Mouse (Mus musculus): ENCODE measurements around the gene Ccdc183.

Gene Ccdc183

GRCm38 (mm10) chr2:25577951-25578795 is 39.3 kb downstream of the Ccdc183 start:
- no peak for DNase-seq (ENCODE audit: low read depth, low spot score)

DNA sequence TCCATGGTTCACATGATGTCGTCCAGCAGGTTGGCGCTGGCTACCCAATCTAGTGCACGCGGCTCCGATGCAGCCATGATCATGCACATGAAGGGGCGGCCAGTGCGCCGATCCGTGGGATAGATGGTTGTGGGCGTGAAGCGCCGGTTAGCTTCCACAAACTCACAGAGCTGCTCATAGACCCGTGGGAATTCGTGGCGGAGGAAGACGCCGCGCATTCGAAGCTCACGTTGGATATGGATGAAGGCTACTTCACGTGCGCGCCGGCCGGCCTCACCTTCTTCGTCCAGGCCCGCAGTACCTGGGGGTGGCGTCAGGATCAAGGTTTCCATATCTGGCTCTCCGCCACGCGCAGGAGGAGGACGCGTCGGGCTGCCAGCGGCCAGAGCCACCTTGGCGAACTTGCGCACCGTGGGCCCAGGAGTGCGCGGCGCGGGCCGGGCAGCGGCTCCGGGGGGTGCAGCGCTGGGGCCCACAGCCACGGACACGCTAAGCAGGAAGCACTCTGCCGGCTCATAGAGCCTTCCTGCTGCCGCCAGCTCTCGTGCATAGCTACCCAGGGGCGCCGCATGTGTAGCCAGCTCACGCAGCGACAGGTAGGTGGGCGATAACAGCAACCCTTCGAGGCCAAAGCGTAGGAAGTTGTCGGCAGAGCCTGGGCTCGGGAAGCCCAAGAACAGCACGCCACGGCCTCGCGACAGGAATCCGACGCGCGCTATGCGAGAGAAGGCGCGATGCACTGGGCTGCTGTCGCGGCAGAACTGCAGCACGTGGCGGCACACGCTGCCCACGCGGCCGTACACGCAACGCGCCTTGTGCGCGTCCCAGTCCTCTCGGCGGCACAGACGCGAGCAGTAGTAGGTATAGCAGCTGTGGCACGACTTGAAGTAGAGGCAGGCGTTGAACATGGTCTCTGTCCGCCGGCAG is 40.2 kb downstream of the Ccdc183 start:
- no peak for DNase-seq (ENCODE audit: low read depth, low spot score)

GRCm38 (mm10) chr2:25576028-25576850 is 41.2 kb downstream of the Ccdc183 start:
- no peak for DNase-seq (ENCODE audit: low read depth, low spot score)

- peak; percentile 78 for DNase-seq (ENCODE audit: low read depth, low spot score)
Observed at GRCm38 (mm10) chr2:25575432-25576027, 41.9 kb downstream of the Ccdc183 start.

GRCm38 (mm10) chr2:25574579-25575431 is 42.7 kb downstream of the Ccdc183 start, which contains the start of the genes Mamdc4 and Phpt1:
Gene Mamdc4 (minus strand): TSS chr2:25574845.
Gene Phpt1 (minus strand): TSS chr2:25575224.
- DNase-seq (ENCODE audit: low read depth, low spot score) = peak; percentile 98

DNA sequence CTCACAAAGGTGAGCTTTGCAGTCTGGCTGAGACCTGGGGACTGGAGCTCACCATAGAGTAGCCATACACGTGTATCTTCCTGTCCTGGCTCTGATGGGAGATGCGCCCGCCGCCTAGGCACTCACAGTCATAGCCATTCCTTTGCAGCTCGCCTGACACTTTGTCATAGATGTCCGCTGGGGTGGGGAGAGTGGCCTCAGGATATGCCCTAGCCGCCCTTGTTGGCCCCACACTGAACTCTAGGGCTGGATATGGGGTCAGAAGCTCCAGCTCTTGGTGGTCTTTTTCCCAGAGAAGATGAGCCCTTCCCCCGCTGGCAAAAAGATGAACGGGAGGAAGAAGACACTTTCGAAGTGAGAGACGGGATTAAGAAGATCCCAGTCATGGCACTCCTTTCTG is 43.3 kb downstream of the Ccdc183 start:
- DNase-seq (ENCODE audit: low read depth, low spot score) = no peak

GRCm38 (mm10) chr2:25573068-25573467 is 44.4 kb downstream of the Ccdc183 start:
- DNase-seq (ENCODE audit: low read depth, low spot score) = no peak

DNA sequence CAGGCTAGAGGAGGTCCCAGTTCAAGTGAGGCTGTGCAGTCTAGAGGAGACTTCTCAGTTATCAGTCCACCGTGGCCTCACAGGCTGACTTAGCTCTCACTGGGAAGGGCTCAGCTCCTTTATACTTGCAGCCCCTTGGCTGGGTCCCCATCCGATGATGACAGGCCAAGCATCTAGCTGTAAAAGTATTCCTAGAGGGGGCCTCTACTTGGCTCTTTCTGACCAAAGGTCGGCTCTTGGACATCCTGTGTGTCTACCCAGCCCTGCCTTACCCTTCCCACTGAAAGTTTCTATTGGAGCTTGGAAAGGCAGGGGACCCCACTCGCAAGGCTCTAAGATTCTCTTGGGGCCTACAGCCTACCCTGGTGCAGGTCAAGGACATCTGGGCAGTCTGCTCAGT is 46.3 kb downstream of the Ccdc183 start:
- DNase-seq (ENCODE audit: low read depth, low spot score) = no peak

DNA sequence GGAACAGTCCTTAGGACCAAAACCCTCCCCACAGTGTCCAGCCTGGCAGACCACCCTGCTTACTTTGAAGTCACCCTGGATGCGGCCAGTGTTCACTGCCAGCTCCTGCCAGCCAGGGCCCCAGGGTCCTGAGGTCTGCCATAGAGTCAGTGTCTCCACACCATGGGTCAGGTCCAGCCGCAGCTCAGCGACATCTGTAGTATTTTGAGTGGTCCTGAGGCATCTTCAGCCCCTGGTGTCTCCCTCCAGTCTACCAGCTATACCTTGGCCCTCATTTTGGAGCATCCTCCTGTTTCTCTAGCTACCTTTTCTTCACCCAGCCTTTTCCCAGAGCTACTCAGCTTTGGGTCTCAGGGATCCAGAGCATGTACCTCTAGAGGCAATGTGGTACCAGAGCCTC is 48.2 kb downstream of the Ccdc183 start:
- DNase-seq (ENCODE audit: low read depth, low spot score) = no peak

GRCm38 (mm10) chr2:25568473-25569019 is 48.9 kb downstream of the Ccdc183 start:
- DNase-seq (ENCODE audit: low read depth, low spot score) = no peak

DNA sequence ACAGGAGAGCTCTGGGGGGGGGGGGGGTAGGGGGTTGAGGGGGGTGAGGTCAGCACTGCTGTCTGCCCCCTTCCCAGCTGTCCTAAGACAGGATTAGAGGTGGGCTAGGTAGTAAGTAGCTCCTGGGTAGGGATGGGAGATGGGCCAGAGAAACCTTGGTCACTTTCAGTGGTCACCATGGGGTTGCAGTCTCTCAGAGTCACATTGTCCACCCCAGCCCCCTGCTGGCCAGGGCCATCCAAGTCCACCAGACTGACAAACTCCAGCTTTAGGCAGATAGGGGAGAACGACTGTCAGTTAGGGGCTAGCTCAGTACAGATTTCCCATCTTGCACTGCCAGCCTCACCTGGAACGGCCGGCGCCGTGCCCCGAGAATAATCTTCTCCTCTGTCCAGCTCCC is 50.9 kb downstream of the Ccdc183 start:
- no peak for DNase-seq (ENCODE audit: low read depth, low spot score)

DNA sequence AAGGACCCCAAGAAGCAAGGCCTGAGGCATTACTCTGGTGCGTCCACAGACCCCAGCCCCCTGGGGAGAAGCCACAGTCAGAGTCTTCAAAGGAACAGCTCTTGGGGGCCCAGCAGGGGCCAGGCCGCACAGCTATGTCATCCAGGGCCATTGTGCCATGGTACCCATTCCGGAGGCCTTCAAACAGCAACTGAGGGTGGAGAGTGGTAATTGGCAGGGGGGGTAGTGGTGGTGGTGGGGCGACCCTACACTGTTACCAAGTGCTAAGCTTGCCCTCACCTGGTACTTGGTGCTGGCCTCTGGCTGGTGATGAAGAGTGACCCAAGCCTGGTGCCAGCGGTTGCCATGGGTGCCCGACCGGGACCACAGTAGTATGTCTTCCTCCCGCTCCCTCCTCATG is 51.7 kb downstream of the Ccdc183 start:
- no peak for DNase-seq (ENCODE audit: low read depth, low spot score)

DNA sequence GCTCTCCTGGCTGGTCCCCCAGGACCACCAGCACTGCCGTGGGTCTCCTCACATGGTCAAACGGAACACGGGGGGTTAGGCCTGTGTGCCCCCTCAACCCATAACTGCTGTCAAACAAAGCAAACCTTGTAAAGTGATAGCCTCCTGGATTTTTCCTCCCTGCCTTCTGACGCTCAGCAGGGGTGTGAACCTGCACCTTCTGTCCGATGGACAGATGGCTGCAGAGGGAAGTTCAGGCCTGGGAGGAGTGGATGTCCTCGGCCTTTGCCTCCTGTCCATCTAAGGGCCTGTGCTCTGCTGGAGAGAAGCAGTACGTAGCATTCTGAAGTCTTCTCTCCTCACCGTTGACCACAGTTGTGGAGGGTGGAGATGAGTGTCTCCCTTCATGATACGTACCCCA is 55.5 kb downstream of the Ccdc183 start:
- no peak for DNase-seq (ENCODE audit: low read depth, low spot score)

GRCm38 (mm10) chr2:25560551-25560950 is 56.9 kb downstream of the Ccdc183 start:
- DNase-seq (ENCODE audit: low read depth, low spot score) = no peak

- DNase-seq (ENCODE audit: low read depth, low spot score) = no peak
Observed at GRCm38 (mm10) chr2:25558774-25559173, 58.7 kb downstream of the Ccdc183 start.

Data from A20 (cell line).